Mouse (Mus musculus) thymus, adult 2 months (tissue): ENCODE measurements around the gene Pgp.

Experiments used
- CTCF ChIP-seq: fragments of 200-500 bp; IDR thresholded peaks from 2 replicates; pipeline ENCODE4 v1.5.1; 2012; ENCODE audit warnings: mild to moderate bottlenecking, control low read depth, low read length, moderate library complexity, borderline replicate concordance; ENCODE audit not compliant: control insufficient read depth, poor library complexity, insufficient read depth; ENCODE audit errors: extremely low read depth
- POLR2A ChIP-seq: fragments of 200-500 bp; IDR thresholded peaks from 2 replicates; pipeline ENCODE4 v1.6.1; 2012; ENCODE audit warnings: mild to moderate bottlenecking, low read length, control low read depth, moderate library complexity; ENCODE audit not compliant: control insufficient read depth, poor library complexity, insufficient read depth; ENCODE audit errors: extremely low read depth

DNA sequence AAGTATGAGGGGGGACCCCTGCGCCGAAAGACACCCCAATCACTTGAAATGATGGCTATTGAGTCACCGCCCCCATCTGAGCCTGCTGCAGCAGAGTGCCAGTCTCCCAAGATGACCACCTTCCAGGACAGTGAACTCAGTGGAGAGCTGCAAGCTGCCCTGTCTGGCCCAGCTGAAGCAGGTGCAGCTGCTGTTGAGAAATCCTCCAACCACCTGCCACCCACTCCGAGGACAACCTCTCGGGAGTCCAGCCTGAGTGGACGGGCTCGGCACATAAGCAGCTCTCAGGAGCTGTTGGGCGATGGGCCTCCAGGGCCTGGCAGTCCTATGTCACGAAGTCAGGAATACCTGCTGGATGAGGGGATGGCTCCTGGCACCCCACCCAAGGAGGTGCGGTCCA, 33.9 kb downstream of the Pgp start:
- TF ChIP-seq CTCF (no peak), POLR2A (no peak)
